25 mouse cellular contexts compared by ENCODE assay signal in the genomic region with DNA sequence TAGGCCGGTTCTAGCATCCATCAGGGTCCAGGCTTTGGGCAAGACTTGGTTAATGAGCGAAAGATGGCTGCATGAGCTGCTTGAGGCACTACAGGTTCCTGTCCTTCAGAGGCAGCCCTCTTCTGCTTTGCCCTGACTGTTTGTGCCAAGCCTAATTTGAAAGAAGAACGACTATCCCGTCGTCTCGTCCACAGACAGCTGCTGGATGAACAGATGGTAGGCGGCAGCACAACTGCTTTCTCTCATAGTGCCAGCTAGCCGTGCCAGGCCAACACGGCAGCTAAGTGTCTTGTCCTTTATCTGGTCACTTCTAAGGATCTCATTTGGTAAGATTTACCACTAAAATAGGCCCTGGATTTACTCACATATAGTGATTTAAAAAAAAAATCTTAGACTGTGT. TPM values are rescaled to one million over a fixed set of nuclear protein-coding genes. Genes with fewer than 3 reads are reported as not detected.
DNase-seq lines count a peak whose midpoint lies in the region; ATAC-seq lines count a peak whose summit lies in the region.
"Had no signal": no experiment of that assay in that cellular context is flagged by ENCODE, and none has a peak within 500 bp of the region (broad histone marks: within the 10 kb centered on the region; RNA-seq: fewer than 3 reads in every experiment).

No protein-coding gene starts in this region.

- no peak for ATAC-seq in cerebellum, adult (ENCODE audit: insufficient number of reproducible peaks, low FRiP score, low TSS enrichment)
- no peak for ATAC-seq in midbrain, embryonic 14.5 days (ENCODE audit: low FRiP score, low TSS enrichment)
- ATAC-seq in midbrain, embryonic 16.5 days: no peak
- peak; percentile 69; the same call in 1 of the 2 replicates for ATAC-seq in hindbrain, embryonic 14.5 days (ENCODE audit: low FRiP score)
- ATAC-seq: activated CD4-positive, CD25-positive, alpha-beta regulatory T cell, adult 4 months; intestine, embryonic 15.5 days had no signal

- H3K4me1 ChIP-seq in midbrain, embryonic 14.5 days (ENCODE audit: control insufficient read depth, insufficient read depth, low read length): peaks cover 2% of the 10 kb centered on the region
- H3K4me1 ChIP-seq in midbrain, embryonic 16.5 days (ENCODE audit: control insufficient read depth, insufficient read depth, low read length): peaks cover 2% of the 10 kb centered on the region
- peaks cover 3% of the 10 kb centered on the region for H3K4me1 ChIP-seq in hindbrain, embryonic 14.5 days (replicated peaks; ENCODE audit: control insufficient read depth, insufficient read depth, low read length)
- H3K4me1 ChIP-seq: intestine, embryonic 15.5 days; liver, embryonic 13.5 days had no signal

- no peak overlapping the region for H3K4me2 ChIP-seq in midbrain, embryonic 14.5 days (ENCODE audit: low read length)
- H3K4me2 ChIP-seq in midbrain, embryonic 16.5 days (ENCODE audit: low read length): no peak overlapping the region
- H3K4me2 ChIP-seq in hindbrain, embryonic 14.5 days (replicated peaks): no peak overlapping the region
- H3K4me2 ChIP-seq: embryonic facial prominence, embryonic 12.5 days; forebrain, embryonic 12.5 days; intestine, embryonic 15.5 days; limb, embryonic 13.5 days; liver, embryonic 13.5 days; midbrain, embryonic 12.5 days had no signal

- 81% methylated on average over 9 of the region's 9 CpGs for WGBS in midbrain, embryonic 14.5 days
- 75% methylated on average over 9 of the region's 9 CpGs for WGBS in midbrain, embryonic 16.5 days
- 69% methylated on average over 9 of the region's 9 CpGs for WGBS in hindbrain, embryonic 14.5 days

- intact Hi-C loops in gastrocnemius, postnatal 36 days (cut with DNase I): no loop called here

- no peak overlapping the region for H3K9ac ChIP-seq in midbrain, embryonic 14.5 days (replicated peaks; ENCODE audit: low read length)
- no peak overlapping the region for H3K9ac ChIP-seq in midbrain, embryonic 16.5 days (ENCODE audit: low read depth, low read length)
- no peak overlapping the region for H3K9ac ChIP-seq in hindbrain, embryonic 14.5 days
- H3K9ac ChIP-seq: embryonic facial prominence, embryonic 12.5 days; forebrain, embryonic 12.5 days; intestine, embryonic 15.5 days; limb, embryonic 13.5 days; liver, embryonic 13.5 days; midbrain, embryonic 12.5 days had no signal

- H3K27me3 ChIP-seq in midbrain, embryonic 14.5 days (ENCODE audit: control insufficient read depth, insufficient read depth, low read length): peaks cover 5% of the 10 kb centered on the region; the same call in 1 of the 2 replicates
- no peaks in the 10 kb centered on the region for H3K27me3 ChIP-seq in midbrain, embryonic 16.5 days (ENCODE audit: control insufficient read depth, insufficient read depth, low read depth, low read length)
- H3K27me3 ChIP-seq in hindbrain, embryonic 14.5 days (ENCODE audit: control insufficient read depth, insufficient read depth, low read length): no peaks in the 10 kb centered on the region
- H3K27me3 ChIP-seq: embryonic facial prominence, embryonic 12.5 days; intestine, embryonic 15.5 days; limb, embryonic 13.5 days; liver, embryonic 13.5 days had no signal

- no peak overlapping the region for H3K4me3 ChIP-seq in midbrain, embryonic 14.5 days (replicated peaks; ENCODE audit: low read depth, low read length)
- H3K4me3 ChIP-seq in midbrain, embryonic 16.5 days (ENCODE audit: low read depth, low read length): no peak overlapping the region
- H3K4me3 ChIP-seq in hindbrain, embryonic 14.5 days (replicated peaks; ENCODE audit: low read length): no peak overlapping the region
- H3K4me3 ChIP-seq: embryonic facial prominence, embryonic 12.5 days; forebrain, embryonic 12.5 days; heart, embryonic 10.5 days; intestine, embryonic 15.5 days; limb, embryonic 13.5 days; liver, embryonic 13.5 days; midbrain, embryonic 12.5 days had no signal

- H3K27ac ChIP-seq in midbrain, embryonic 14.5 days (replicated peaks; ENCODE audit: low read depth, low read length): no peak overlapping the region
- H3K27ac ChIP-seq in midbrain, embryonic 16.5 days (ENCODE audit: low read length): no peak overlapping the region
- H3K27ac ChIP-seq in hindbrain, embryonic 14.5 days: no peak overlapping the region
- H3K27ac ChIP-seq: embryonic facial prominence, embryonic 12.5 days; forebrain, embryonic 12.5 days; heart, embryonic 10.5 days; intestine, embryonic 15.5 days; limb, embryonic 13.5 days; liver, embryonic 13.5 days; midbrain, embryonic 12.5 days had no signal

- H3K9me3 ChIP-seq in midbrain, embryonic 14.5 days (ENCODE audit: control insufficient read depth, low read length): no peaks in the 10 kb centered on the region
- H3K9me3 ChIP-seq in midbrain, embryonic 16.5 days (replicated peaks; ENCODE audit: control insufficient read depth, low read length, poor library complexity, severe bottlenecking): no peaks in the 10 kb centered on the region
- no peaks in the 10 kb centered on the region for H3K9me3 ChIP-seq in hindbrain, embryonic 14.5 days (ENCODE audit: control insufficient read depth, low read length)
- H3K9me3 ChIP-seq: embryonic facial prominence, embryonic 12.5 days; forebrain, embryonic 12.5 days; heart, embryonic 10.5 days; intestine, embryonic 15.5 days; limb, embryonic 13.5 days; liver, embryonic 13.5 days; midbrain, embryonic 12.5 days had no signal

- peak; percentile 73 to 81 for DNase-seq in cerebellum, postnatal 10 days
- peak; percentile 26 for DNase-seq in gastrocnemius, postnatal 10 days
- no peak for DNase-seq in gastrocnemius, postnatal 36 days
- DNase-seq in midbrain, embryonic 14.5 days: peak; percentile 28
- DNase-seq in hindbrain, embryonic 14.5 days (ENCODE audit: low spot score): no peak
- no peak for DNase-seq in heart, adult 9 months (ENCODE audit: low spot score in 2 of 2)
- DNase-seq: adrenal gland, adult 8-10 months; cerebellum, adult 8-10 months; heart, postnatal 4 days; kidney, adult 9 months; kidney, postnatal 14 days; liver, embryonic 13.5 days; lung, adult 2 months; lung, postnatal 14 days; right cerebral cortex, postnatal 4 days; thymus, postnatal 14 days had no signal

- H3K36me3 ChIP-seq in midbrain, embryonic 14.5 days (ENCODE audit: control insufficient read depth, insufficient read depth, low read length): peaks cover 12% of the 10 kb centered on the region; the same call in 1 of the 2 replicates
- H3K36me3 ChIP-seq in midbrain, embryonic 16.5 days (ENCODE audit: control insufficient read depth, insufficient read depth, low read length): peaks cover 15% of the 10 kb centered on the region
- H3K36me3 ChIP-seq in hindbrain, embryonic 14.5 days (replicated peaks; ENCODE audit: control insufficient read depth, insufficient read depth): peaks cover 21% of the 10 kb centered on the region
- H3K36me3 ChIP-seq: embryonic facial prominence, embryonic 12.5 days; forebrain, embryonic 12.5 days; intestine, embryonic 15.5 days; limb, embryonic 13.5 days; liver, embryonic 13.5 days; midbrain, embryonic 12.5 days had no signal

RNA-seq across cellular contexts. Expression of a gene that starts 44.1 kb away (rescaled TPM):
- total RNA-seq in gastrocnemius, postnatal 10 days (2021): 10 to 100 TPM; 11.5 to 14.2 TPM
- 1 to 10 TPM; 5.7 to 7.6 TPM for total RNA-seq in gastrocnemius, postnatal 36 days (2021)
- 3.2 and 5.5 TPM in 2 replicates for polyA plus RNA-seq in midbrain, embryonic 14.5 days (2014; fragmentation: Nextera tagmentation; extraction: Ambion mirVana)
- 3.4 and 5.1 TPM in 2 replicates for polyA plus RNA-seq in midbrain, embryonic 16.5 days (2015; fragmentation: Nextera tagmentation; extraction: Ambion mirVana)
- polyA plus RNA-seq in hindbrain, embryonic 14.5 days (2014; fragmentation: Nextera tagmentation; extraction: Ambion mirVana): 5.6 and 7.1 TPM in 2 replicates

Comparison
In these comparisons a context has a peak if more than half of its experiments do, and no peak if none do; other contexts are left out.
1. DNase-seq: peak in cerebellum, postnatal 10 days (2 of 2), gastrocnemius, postnatal 10 days (single experiment) and midbrain, embryonic 14.5 days (single experiment); none in gastrocnemius, postnatal 36 days (0 of 2), hindbrain, embryonic 14.5 days (single experiment) and heart, adult 9 months (0 of 2).